Mouse (Mus musculus): ENCODE data around the gene Olfr961.

DNA sequence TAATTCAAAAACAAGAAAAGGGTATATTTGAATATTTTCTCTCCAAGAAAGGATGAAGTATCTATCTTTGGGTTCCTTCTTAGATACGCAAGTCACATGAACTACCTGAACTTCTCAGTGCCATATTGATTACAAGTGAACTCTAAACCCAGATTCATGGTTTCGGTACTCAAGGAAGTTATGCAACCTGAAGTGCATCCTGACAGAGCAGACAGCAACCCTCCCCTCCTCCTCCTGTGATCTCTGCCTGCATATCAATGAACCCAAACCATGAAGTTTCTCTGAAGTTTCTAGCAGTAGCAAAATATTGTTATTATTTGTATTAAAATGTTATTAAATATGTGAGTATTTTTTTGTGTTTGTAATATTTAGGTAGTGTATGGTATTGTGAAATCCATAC is 33.7 kb downstream of the Olfr961 start:
- TF ChIP-seq CTCF (IDR thresholded peaks at IDR 0.05; ENCODE audit: control insufficient read depth, insufficient read depth, insufficient read length) = no peak
- TF ChIP-seq MYOD1 (IDR thresholded peaks at IDR 0.05; ENCODE audit: control insufficient read depth, insufficient read length, low read depth) = no peak
- no peak for TF ChIP-seq USF1 (IDR thresholded peaks at IDR 0.05; ENCODE audit: low read depth)
